Mouse (Mus musculus) kidney, embryonic 16.5 days (tissue): ENCODE measurements around the gene Gm20498. TPM values are rescaled to one million over a fixed set of nuclear protein-coding genes. Genes with fewer than 3 reads are reported as not detected.
"Not testable (repeated sequence)": the region's sequence is repeated elsewhere in the genome, so short reads cannot be mapped to it uniquely, and the experiment has no call there.

ENCODE experiments used
- ATAC-seq: fragments of 200-750 bp; cut with Nextera tagmentation; 2 replicates; pipeline ENCODE4 v1.8.0; 2017; ENCODE audit warnings: moderate TSS enrichment; ENCODE audit not compliant: low FRiP score, low TSS enrichment
- H3K27ac ChIP-seq: fragments of 300-500 bp; sonication (generic); 2 replicates; pipeline ENCODE4 v1.5.1; 2014; ENCODE audit warnings: low read length
- H3K27me3 ChIP-seq: fragments of 300-500 bp; sonication (generic); 2 replicates; pipeline ENCODE4 v1.6.1; 2014; ENCODE audit warnings: low read length, control low read depth, mixed read lengths; ENCODE audit not compliant: insufficient read depth
- H3K36me3 ChIP-seq: fragments of 300-500 bp; sonication (generic); 2 replicates; pipeline ENCODE4 v1.6.1; 2014; ENCODE audit warnings: low read length, control low read depth, mixed read lengths; ENCODE audit not compliant: insufficient read depth
- H3K4me1 ChIP-seq: fragments of 300-500 bp; sonication (generic); 2 replicates; pipeline ENCODE4 v1.6.1; 2014; ENCODE audit warnings: low read length, control low read depth, mixed read lengths; ENCODE audit not compliant: insufficient read depth
- H3K4me2 ChIP-seq: fragments of 300-500 bp; sonication (generic); replicated peaks from 2 replicates; pipeline ENCODE4 v1.6.1; 2014; ENCODE audit warnings: low read depth, low read length
- H3K4me3 ChIP-seq: fragments of 300-500 bp; sonication (generic); 2 replicates; pipeline ENCODE4 v1.5.1; 2014; ENCODE audit warnings: mild to moderate bottlenecking, low read length
- H3K9ac ChIP-seq: fragments of 300-500 bp; sonication (generic); replicated peaks from 2 replicates; pipeline ENCODE4 v1.6.1; 2014; ENCODE audit warnings: low read length
- H3K9me3 ChIP-seq: fragments of 300-500 bp; sonication (generic); 2 replicates; pipeline ENCODE4 v1.6.1; 2016; ENCODE audit warnings: low read length, control low read depth
- WGBS: fragments of 180-500 bp; shearing (Covaris S2); extraction: QIAGEN DNeasy Blood & Tissue Kit; methylation state at CpG from one replicate; pipeline ENCODE4 v1.1.7; 2014; 5-methylcytosine and 5-hydroxymethylcytosine counted together
- polyA plus RNA-seq: library from polyadenylated mRNA; unstranded; fragments of >200 nt; fragmentation: Nextera tagmentation; extraction: Ambion mirVana; gene quantifications from 2 replicates; pipeline ENCODE4 v1.2.1, GENCODE M21; 2015

The Gm20498 gene
- polyA plus RNA-seq, 1 experiment from 2014 or later, result 35.0 TPM

DNA sequence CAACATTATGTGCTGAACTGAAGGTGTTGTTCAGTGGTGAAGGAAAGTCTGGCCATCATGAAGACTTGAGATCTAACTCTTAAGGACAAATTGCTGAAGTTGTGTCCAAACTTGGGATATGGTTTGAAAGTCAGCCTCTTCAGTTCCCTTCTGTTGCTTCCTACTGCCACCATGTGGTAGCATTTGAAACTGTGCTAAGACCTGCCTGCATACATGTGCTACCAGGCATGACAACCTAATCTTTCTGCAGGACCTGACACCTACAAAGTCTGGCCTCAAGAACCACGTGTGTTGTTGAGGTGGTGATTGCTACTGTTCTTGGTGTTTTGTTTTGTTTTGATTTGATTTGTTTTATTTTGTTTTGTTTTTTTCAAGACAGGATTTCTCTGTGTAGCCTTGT, 130.5 kb downstream of the Gm20498 start:
- 0 out of 2 replicates have a peak, but pooled peaks have one; percentile 51 for ATAC-seq
- no peak overlapping the region for H3K27ac ChIP-seq
- H3K4me3 ChIP-seq, result no peak overlapping the region
- no peak overlapping the region for H3K9ac ChIP-seq
- H3K4me1 ChIP-seq, result no peaks in the 10 kb centered on the region
- no peaks in the 10 kb centered on the region for H3K27me3 ChIP-seq
- 20% methylated on average over 1 of the region's 1 CpGs for WGBS
- H3K4me2 ChIP-seq, result no peak overlapping the region
- no peaks in the 10 kb centered on the region for H3K9me3 ChIP-seq
- no peaks in the 10 kb centered on the region for H3K36me3 ChIP-seq

DNA sequence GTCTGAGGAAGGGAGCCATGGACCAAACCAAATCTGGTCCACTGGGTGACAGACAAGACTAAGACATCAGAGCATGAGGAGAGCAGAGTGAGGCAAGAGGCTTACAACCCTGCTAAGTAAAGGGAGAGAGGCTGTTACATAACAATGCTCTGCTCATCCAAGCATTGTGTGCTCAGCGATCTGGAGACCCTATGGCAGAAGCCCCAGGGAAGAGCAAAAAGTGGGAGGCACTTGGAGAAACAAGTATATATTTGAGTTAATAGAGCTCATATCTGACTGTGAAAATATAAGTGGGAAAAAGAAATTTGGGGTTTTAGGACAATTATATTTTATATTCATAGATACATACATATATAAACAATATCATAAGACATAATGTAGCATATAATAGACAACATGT, 153.3 kb downstream of the Gm20498 start, which contains the start of gene Gm4787:
Gene Gm4787 (minus strand): TSS at position 101 of the 400 bp plus-strand sequence.
- not testable (repeated sequence) for H3K4me2 ChIP-seq, H3K27ac ChIP-seq, H3K4me3 ChIP-seq, H3K4me1 ChIP-seq, H3K9ac ChIP-seq, ATAC-seq, H3K9me3 ChIP-seq, H3K27me3 ChIP-seq, H3K36me3 ChIP-seq
- 67% methylated on average over 1 of the region's 1 CpGs for WGBS

DNA sequence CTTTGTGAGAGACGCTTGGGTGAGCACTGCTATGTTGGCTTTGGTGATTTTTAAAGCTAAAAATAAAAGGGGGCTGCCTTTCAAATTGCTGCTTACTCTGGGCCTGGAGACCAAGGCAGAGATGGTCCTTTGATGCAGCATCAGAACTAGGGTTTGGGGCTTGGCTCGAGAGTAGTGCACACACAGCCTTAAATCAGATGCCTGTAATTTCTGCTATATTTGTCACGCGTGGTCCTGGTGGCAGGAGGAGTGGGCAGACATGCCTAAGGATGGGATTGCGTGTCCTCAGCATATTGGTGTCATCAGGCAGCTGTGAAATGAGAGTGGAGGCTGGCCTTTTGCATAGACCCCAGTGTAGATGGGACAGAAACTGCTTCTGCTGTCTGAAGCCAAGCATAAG, 198.9 kb downstream of the Gm20498 start:
- ATAC-seq, result no peak
- Histone ChIP-seq H3K27ac (no peak overlapping the region), H3K27me3 (peaks cover 21% of the 10 kb centered on the region), H3K9ac (no peak overlapping the region), H3K36me3 (no peaks in the 10 kb centered on the region), H3K4me2 (no peak overlapping the region), H3K9me3 (no peaks in the 10 kb centered on the region), H3K4me1 (peaks cover 12% of the 10 kb centered on the region; the same call in 1 of the 2 replicates), H3K4me3 (peak overlapping the region; percentile 59; the same call in 1 of the 2 replicates)
- WGBS, result 57% methylated on average over 5 of the region's 5 CpGs

DNA sequence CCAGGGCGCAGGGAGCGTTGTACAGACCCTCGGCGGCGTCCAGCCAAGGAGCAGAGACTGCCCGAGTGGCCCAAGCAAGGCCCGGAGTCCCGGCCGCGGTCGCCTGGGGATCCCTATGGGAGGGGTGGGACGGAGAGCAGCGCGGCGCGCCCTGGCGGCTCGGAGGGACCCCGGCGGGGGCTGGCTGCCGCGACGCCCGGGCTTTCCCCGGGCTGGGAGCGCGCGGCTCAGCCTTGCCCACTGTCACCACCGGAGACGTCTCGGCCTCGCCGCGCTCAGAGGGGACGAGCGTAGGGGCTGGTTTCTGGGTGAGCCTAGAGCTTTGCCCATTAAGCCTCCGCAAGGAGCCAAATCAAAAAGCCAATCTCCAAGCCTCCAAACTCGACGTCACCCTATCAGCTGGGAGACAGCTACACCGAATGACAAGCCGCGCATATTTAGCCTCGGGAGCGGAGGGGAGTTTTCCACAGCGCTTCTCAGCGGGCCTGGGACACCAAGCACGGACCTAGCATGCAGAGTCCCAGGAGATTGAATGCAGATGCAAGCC, 199.8 kb downstream of the Gm20498 start, which contains the start of gene Slc8a3:
Gene Slc8a3 (minus strand): TSS at position 306 of the 547 bp plus-strand sequence.
- ATAC-seq, result peak; percentile 77
- Histone ChIP-seq H3K4me2 (peak within 1 kb of the TSS; percentile 98), H3K9me3 (no peaks in the 10 kb centered on the region), H3K4me3 (peak within 1 kb of the TSS; percentile 59), H3K4me1 (peaks cover 12% of the 10 kb centered on the region; the same call in 1 of the 2 replicates), H3K36me3 (no peaks in the 10 kb centered on the region), H3K27ac (no peak within 1 kb of the TSS), H3K9ac (peak within 1 kb of the TSS; percentile 68), H3K27me3 (peaks cover 21% of the 10 kb centered on the region)
- WGBS, result under 1% methylated on average over 44 of the region's 47 CpGs

DNA sequence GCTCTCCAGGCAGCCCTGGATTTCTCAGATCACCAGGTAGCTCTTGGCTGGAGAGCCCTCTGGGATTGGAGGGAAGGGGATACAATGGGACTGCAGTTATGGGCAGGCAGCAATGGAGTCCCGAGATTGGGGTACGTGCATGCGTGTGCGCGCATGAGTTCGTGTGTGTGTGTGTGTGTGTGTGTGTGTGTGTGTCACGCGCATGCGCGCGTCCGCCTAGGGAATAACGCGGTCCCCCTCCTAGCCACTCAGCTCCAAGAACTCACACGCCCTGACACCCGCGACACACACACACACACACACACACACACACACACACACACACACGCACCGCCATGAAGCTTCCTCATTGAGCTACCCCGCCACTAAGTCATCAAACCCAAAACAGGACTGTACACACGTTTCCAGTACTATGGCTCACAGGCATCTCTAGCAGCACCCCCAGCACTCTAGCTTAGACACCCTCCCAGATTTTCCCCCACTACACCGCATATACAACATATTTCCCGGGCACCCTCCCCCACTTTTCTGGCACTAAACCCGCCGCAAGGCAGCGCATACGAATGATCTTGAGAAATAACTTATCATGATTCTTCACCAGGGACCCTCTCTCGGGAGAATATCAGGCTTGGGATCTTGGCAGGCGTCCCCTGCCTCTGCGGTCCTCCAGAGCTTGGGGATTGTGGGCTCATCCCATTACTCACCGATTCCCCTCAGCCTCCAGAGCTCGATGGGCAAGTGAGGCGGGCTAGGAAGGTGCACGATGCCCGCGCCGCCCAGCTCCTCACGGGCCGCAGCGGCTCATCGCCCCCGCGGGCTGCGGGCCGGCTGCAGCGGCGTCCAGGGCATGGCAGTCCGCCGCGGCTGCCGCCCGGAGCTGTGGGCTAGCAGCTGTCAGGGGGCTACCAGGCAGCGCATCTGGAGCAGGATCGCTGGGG, 200.5 kb downstream of the Gm20498 start:
- Histone ChIP-seq H3K27me3 (peaks cover 21% of the 10 kb centered on the region), H3K27ac (no peak overlapping the region), H3K4me1 (peaks cover 12% of the 10 kb centered on the region; the same call in 1 of the 2 replicates), H3K4me3 (peak overlapping the region; percentile 59), H3K9ac (peak overlapping the region; percentile 68), H3K4me2 (peak overlapping the region; percentile 98), H3K9me3 (no peaks in the 10 kb centered on the region), H3K36me3 (no peaks in the 10 kb centered on the region)
- ATAC-seq, result peak; percentile 62; the same call in 1 of the 2 replicates
- 2% methylated on average over 52 of the region's 54 CpGs for WGBS

DNA sequence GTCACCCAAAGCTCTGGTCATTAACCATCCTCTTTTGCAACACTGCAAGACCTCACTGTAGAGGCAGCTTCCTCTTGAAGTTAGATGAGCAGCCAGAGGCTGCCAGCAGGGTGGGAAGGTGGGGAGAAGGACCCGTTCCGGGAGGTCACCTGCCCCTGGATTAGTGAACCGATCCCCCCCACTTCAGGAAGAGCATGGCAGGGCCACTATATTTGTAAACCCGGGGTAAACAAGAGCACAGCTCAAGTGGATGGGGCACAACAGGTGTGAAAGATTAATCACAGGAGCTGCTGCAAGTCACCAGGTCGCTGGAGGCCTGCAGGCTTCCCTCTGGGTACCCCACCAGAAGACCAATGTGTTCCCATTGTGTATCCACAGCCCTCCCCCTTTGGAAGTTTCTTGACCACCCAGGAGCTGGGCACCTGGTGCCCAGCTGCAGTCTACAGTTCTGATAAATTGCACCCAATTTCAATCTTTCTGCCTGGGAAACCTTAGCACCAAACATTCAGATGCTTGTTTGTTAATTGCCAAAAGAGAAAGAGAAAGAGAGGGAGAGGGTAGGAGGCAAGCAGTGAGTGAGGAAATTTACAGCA, 201.6 kb downstream of the Gm20498 start:
- ATAC-seq, result no peak
- H3K36me3 ChIP-seq, result no peaks in the 10 kb centered on the region

DNA sequence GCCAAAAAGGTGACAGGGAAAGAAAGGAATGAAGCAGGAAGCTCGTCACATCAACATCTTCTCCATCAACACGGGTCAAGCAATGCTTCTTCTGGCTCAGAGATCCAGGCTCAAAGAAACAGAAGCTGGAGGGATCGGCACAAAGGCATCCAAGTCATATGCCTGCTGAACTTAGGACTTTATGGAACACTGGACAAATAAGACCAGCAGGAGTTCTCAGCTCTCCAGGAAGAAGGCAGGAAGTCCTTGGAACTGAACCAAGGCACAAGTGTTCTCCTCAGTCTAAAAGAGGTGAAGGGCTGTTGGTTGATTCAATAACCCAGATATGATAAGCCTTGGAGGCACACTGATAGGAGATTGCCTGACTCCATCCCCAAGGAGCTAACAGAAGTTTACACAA, 207.7 kb downstream of the Gm20498 start:
- no peaks in the 10 kb centered on the region for H3K4me1 ChIP-seq
- H3K4me2 ChIP-seq, result no peak overlapping the region
- no peak overlapping the region for H3K27ac ChIP-seq
- WGBS, result 83% methylated on average over 3 of the region's 3 CpGs
- H3K4me3 ChIP-seq, result no peak overlapping the region
- H3K9ac ChIP-seq, result no peak overlapping the region
- ATAC-seq, result no peak
- H3K36me3 ChIP-seq, result no peaks in the 10 kb centered on the region
- H3K9me3 ChIP-seq, result no peaks in the 10 kb centered on the region
- no peaks in the 10 kb centered on the region for H3K27me3 ChIP-seq

More for the DNA sequence above, 201.6 kb downstream of the Gm20498 start:
- H3K4me3 ChIP-seq, result no peak overlapping the region
- H3K9me3 ChIP-seq, result no peaks in the 10 kb centered on the region
- WGBS, result 48% methylated on average over 5 of the region's 5 CpGs
- H3K4me1 ChIP-seq, result peaks cover 12% of the 10 kb centered on the region; the same call in 1 of the 2 replicates
- no peak overlapping the region for H3K27ac ChIP-seq
- H3K27me3 ChIP-seq, result peaks cover 21% of the 10 kb centered on the region
- H3K4me2 ChIP-seq, result no peak overlapping the region
- H3K9ac ChIP-seq, result no peak overlapping the region

DNA sequence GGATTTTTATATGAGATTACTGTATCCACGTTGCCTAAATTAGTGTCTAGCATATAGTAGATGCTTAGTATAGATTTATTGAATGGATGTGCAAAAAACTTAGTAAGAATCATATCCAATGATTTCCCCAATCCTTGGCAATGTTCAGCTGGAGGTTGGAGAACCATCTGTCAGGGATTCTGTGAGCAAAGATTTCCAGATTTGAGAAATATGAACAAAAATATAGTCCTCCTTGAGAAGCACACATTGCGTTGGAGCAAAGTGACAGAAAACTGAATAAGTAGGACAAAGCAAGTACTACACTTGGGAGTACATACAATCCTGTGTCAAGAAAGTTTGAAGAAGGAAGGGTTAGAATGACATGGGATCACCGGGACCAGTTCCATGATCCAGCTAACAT, 208.6 kb downstream of the Gm20498 start:
- no peak for ATAC-seq
- Histone ChIP-seq H3K27ac (no peak overlapping the region), H3K4me1 (no peaks in the 10 kb centered on the region), H3K27me3 (no peaks in the 10 kb centered on the region), H3K4me3 (no peak overlapping the region), H3K36me3 (no peaks in the 10 kb centered on the region), H3K4me2 (no peak overlapping the region), H3K9me3 (no peaks in the 10 kb centered on the region), H3K9ac (no peak overlapping the region)
- WGBS, result 94% methylated on average over 3 of the region's 3 CpGs

DNA sequence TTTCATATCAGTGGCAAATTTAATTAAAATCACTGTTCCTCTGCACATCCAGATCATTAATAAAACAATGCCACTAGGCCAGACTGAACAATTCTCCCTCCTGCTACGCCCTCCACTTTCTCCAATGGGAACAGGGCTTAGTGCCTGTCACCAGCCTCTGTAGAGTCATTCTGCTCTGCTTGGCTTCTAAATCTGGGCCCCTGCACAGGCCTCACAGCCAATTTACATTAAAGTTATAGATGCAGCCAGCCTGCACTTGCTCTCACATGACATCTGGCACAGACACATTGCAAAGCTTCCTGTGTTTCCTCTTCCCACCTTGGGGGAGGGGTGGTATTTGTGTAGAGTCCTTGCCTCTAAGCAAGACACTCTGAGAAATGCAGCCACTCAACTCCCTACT, 211.7 kb downstream of the Gm20498 start:
- no peaks in the 10 kb centered on the region for H3K36me3 ChIP-seq
- H3K4me2 ChIP-seq, result no peak overlapping the region
- H3K9ac ChIP-seq, result no peak overlapping the region
- H3K27me3 ChIP-seq, result no peaks in the 10 kb centered on the region
- 78% methylated on average over 1 of the region's 1 CpGs for WGBS
- no peak overlapping the region for H3K27ac ChIP-seq
- no peaks in the 10 kb centered on the region for H3K4me1 ChIP-seq
- no peak for ATAC-seq
- H3K9me3 ChIP-seq, result no peaks in the 10 kb centered on the region
- H3K4me3 ChIP-seq, result no peak overlapping the region
